26 mouse cellular contexts compared by ENCODE assay signal in genomic region chr16:76448773-76449172, GRCm38 (mm10).
DNase-seq lines count a peak whose midpoint lies in the region; ATAC-seq and TF ChIP-seq lines count a peak whose summit lies in the region.
"Had no signal": no experiment of that assay in that cellular context is flagged by ENCODE, and none has a peak within 500 bp of the region (broad histone marks: within the 10 kb centered on the region; RNA-seq: fewer than 3 reads in every experiment).

No protein-coding gene starts in this region.

- peaks cover 39% of the 10 kb centered on the region for H3K4me1 ChIP-seq in G1E (ENCODE audit: insufficient read depth, low read depth, low read length)
- peaks cover 4% of the 10 kb centered on the region; the same call in 1 of the 2 replicates for H3K4me1 ChIP-seq in kidney, adult 2 months (ENCODE audit: control insufficient read depth, insufficient read depth, low read length)
- H3K4me1 ChIP-seq: forebrain, embryonic 15.5 days; intestine, embryonic 15.5 days had no signal

- ATAC-seq in G1E (ENCODE audit: extremely low read depth, insufficient number of reproducible peaks, low FRiP score, poor library complexity, severe bottlenecking) = peak; percentile 79
- peak; percentile 33 for ATAC-seq in common myeloid progenitor, adult 5-6 weeks (replicated peaks; ENCODE audit: low read depth, poor library complexity, severe bottlenecking)
- ATAC-seq: activated CD4-positive, CD25-positive, alpha-beta regulatory T cell, adult 4 months; forebrain, embryonic 15.5 days; intestine, embryonic 15.5 days had no signal

- no peak for TF ChIP-seq CTCF in G1E (IDR thresholded peaks at IDR 0.05; ENCODE audit: low read depth, low read length)
- no peak for TF ChIP-seq CTCF in kidney, adult 2 months (conservative IDR thresholded peaks at IDR 0.05; ENCODE audit: insufficient read depth, insufficient read length, low read depth, low read length)

- no peak for TF ChIP-seq POLR2A in kidney, adult 2 months (IDR thresholded peaks at IDR 0.05; ENCODE audit: low read depth, low read length)

- peaks cover 3% of the 10 kb centered on the region; the same call in 1 of the 2 replicates for H3K9me3 ChIP-seq in G1E (replicated peaks)
- H3K9me3 ChIP-seq: embryonic facial prominence, embryonic 13.5 days; forebrain, embryonic 15.5 days; hindbrain, embryonic 15.5 days; intestine, embryonic 15.5 days had no signal

- H3K27ac ChIP-seq in kidney, adult 2 months (ENCODE audit: insufficient read depth, low read depth, low read length) = no peak overlapping the region
- H3K27ac ChIP-seq: embryonic facial prominence, embryonic 10.5 days; embryonic facial prominence, embryonic 13.5 days; forebrain, embryonic 12.5 days; forebrain, embryonic 15.5 days; hindbrain, embryonic 12.5 days; hindbrain, embryonic 15.5 days; intestine, embryonic 15.5 days had no signal

- peak; percentile 14 for DNase-seq in thymus, postnatal 0 days (ENCODE audit: low spot score)
- DNase-seq in thymus, postnatal 4 days = no peak
- no peak for DNase-seq in G1E (ENCODE audit: low spot score)
- peak; percentile 16 for DNase-seq in naive thymus-derived CD4-positive, alpha-beta T cell, adult 2 months (ENCODE audit: low read depth)
- DNase-seq in kidney, adult 2 months = no peak
- no peak for DNase-seq in adrenal gland, adult 8-10 months
- no peak for DNase-seq in gastrocnemius, adult 18-20 months (ENCODE audit: low spot score)
- DNase-seq: adrenal gland, postnatal 10 days; adrenal gland, postnatal 36 days; cerebellum, adult 18-20 months; cerebellum, adult 9-10 months; cerebellum, postnatal 14 days; gastrocnemius, postnatal 10 days; gastrocnemius, postnatal 36 days; heart, adult 11 months; kidney, adult 11 months had no signal

- no peaks in the 10 kb centered on the region for H3K27me3 ChIP-seq in G1E (ENCODE audit: insufficient read depth, low read length)
- H3K27me3 ChIP-seq in kidney, adult 2 months (replicated peaks; ENCODE audit: control insufficient read depth, insufficient read depth, low read length) = no peaks in the 10 kb centered on the region
- H3K27me3 ChIP-seq: embryonic facial prominence, embryonic 13.5 days; forebrain, embryonic 12.5 days; forebrain, embryonic 15.5 days; hindbrain, embryonic 12.5 days; hindbrain, embryonic 15.5 days; intestine, embryonic 15.5 days had no signal

- WGBS in kidney, adult 2 months = 73% methylated on average over 3 of the region's 3 CpGs

- no peak overlapping the region for H3K4me3 ChIP-seq in G1E (ENCODE audit: low read depth, low read length)
- H3K4me3 ChIP-seq in kidney, adult 2 months (ENCODE audit: insufficient read depth, low read depth, low read length) = no peak overlapping the region
- H3K4me3 ChIP-seq: embryonic facial prominence, embryonic 10.5 days; embryonic facial prominence, embryonic 13.5 days; erythroblast, embryonic 14.5 days; forebrain, embryonic 12.5 days; forebrain, embryonic 15.5 days; hindbrain, embryonic 12.5 days; hindbrain, embryonic 15.5 days; intestine, embryonic 15.5 days had no signal

- no peaks in the 10 kb centered on the region for H3K36me3 ChIP-seq in G1E (replicated peaks)
- H3K36me3 ChIP-seq in kidney, adult 2 months (ENCODE audit: control insufficient read depth, insufficient read depth, low read length) = no peaks in the 10 kb centered on the region
- H3K36me3 ChIP-seq: embryonic facial prominence, embryonic 10.5 days; embryonic facial prominence, embryonic 13.5 days; forebrain, embryonic 12.5 days; forebrain, embryonic 15.5 days; hindbrain, embryonic 12.5 days; hindbrain, embryonic 15.5 days; intestine, embryonic 15.5 days had no signal

Comparison
In these comparisons a context has a peak if more than half of its experiments do, and no peak if none do; other contexts are left out.
1. DNase-seq: peak in thymus, postnatal 0 days (single experiment) and naive thymus-derived CD4-positive, alpha-beta T cell, adult 2 months (single experiment); none in thymus, postnatal 4 days (single experiment), G1E (single experiment), kidney, adult 2 months (single experiment), adrenal gland, adult 8-10 months (single experiment) and gastrocnemius, adult 18-20 months (single experiment).